Mouse (Mus musculus): Measurements from ENCODE around the gene Trim69.

Gene Trim69

GRCm38 (mm10) chr2:122153681-122154365, 6.7 kb upstream of the Trim69 start:
- no peak for DNase-seq

GRCm38 (mm10) chr2:122154479-122154878, 6.0 kb upstream of the Trim69 start:
- no peak for DNase-seq

- DNase-seq: no peak
These were observed 5.2 kb upstream of the Trim69 start for GRCm38 (mm10) chr2:122155292-122155691.

GRCm38 (mm10) chr2:122156051-122156700, 4.3 kb upstream of the Trim69 start:
- no peak for DNase-seq

- no peak for DNase-seq
These were observed 2.9 kb upstream of the Trim69 start for GRCm38 (mm10) chr2:122157561-122157960.

GRCm38 (mm10) chr2:122158362-122158802, 2.1 kb upstream of the Trim69 start:
- DNase-seq: no peak

- DNase-seq: no peak
These were observed 833 bp upstream of the Trim69 start for GRCm38 (mm10) chr2:122159667-122160066.

GRCm38 (mm10) chr2:122161542-122161941, 1.0 kb downstream of the Trim69 start:
- no peak for DNase-seq

GRCm38 (mm10) chr2:122162529-122162928, 2.0 kb downstream of the Trim69 start:
- no peak for DNase-seq

- no peak for DNase-seq
These were observed 3.1 kb downstream of the Trim69 start for GRCm38 (mm10) chr2:122163430-122164195.

- DNase-seq: no peak
These were observed 3.8 kb downstream of the Trim69 start for GRCm38 (mm10) chr2:122164293-122164692.

- DNase-seq: no peak
These were observed 10.8 kb downstream of the Trim69 start for GRCm38 (mm10) chr2:122171292-122171691.

- no peak for DNase-seq
These were observed 11.7 kb downstream of the Trim69 start for GRCm38 (mm10) chr2:122172188-122172587.

GRCm38 (mm10) chr2:122180051-122180822, 19.7 kb downstream of the Trim69 start:
- no peak for DNase-seq

GRCm38 (mm10) chr2:122185086-122185485, 24.6 kb downstream of the Trim69 start:
- DNase-seq: no peak

- DNase-seq: no peak
These were observed 25.6 kb downstream of the Trim69 start, which contains the start of the genes Patl2 and Terb2 for GRCm38 (mm10) chr2:122186106-122186505. TSS of gene Patl2 (minus strand) at chr2:122186189. TSS of gene Terb2 (plus strand) at chr2:122186272.

GRCm38 (mm10) chr2:122186751-122187150, 26.3 kb downstream of the Trim69 start:
- no peak for DNase-seq

- no peak for DNase-seq
These were observed 31.3 kb downstream of the Trim69 start for GRCm38 (mm10) chr2:122191849-122192248.

- peak; percentile 46 for DNase-seq
These were observed 34.0 kb downstream of the Trim69 start for GRCm38 (mm10) chr2:122194509-122194929.

- no peak for DNase-seq
These were observed 41.0 kb downstream of the Trim69 start for GRCm38 (mm10) chr2:122201501-122201900.

GRCm38 (mm10) chr2:122206440-122207107, 46.1 kb downstream of the Trim69 start:
- DNase-seq: no peak
